Mouse (Mus musculus): ENCODE measurements at regions not wholly inside any gene's neighbourhood (a gene's known extent, or its start where the extent isn't known, plus 50 kb on each side); places are given as distances from the start of the nearest gene placed in this dataset.

DNA sequence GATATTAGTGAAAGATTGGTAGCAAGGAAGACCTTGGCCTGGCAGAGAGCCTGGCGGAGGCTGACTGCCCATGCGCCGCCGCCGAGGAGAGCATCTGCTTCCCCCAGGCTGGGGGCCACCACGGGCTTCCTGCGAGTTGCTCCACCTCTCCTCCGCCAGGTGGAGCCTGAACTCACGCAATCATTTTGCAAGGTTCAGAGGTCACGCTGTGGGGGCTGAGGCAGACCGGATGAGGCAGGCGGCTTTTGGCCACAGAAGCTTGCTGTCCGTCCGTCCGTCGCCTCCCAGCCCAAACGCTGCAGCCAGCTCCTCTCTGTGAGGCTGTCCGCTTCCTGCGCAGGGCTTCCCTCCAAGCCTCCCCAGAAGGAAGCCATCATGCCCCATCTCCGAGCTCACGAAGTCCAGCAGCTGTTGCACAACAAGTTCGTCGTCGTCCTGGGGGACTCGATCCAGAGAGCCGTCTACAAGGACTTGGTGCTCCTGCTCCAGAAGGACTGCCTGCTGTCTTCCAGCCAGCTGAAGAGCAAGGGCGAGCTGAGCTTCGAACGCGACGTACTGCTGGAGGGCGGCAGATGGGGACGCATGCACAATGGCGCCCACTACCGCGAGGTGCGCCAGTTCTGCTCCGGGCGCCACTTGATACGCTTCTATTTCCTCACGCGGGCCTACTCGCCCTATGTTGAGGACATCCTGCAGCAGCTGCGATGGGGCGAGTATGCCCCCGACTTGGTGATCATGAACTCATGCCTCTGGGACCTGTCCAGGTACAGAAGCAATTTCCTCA lies 269.3 kb upstream of the Erbb4 start:
- DNase-seq (ENCODE audit: low read depth): no peak

- no peak for DNase-seq (ENCODE audit: low read depth)
Observed at GRCm38 (mm10) chr1:69375246-69375645, 267.4 kb upstream of the Erbb4 start.

- DNase-seq (ENCODE audit: low read depth): no peak
Observed at GRCm38 (mm10) chr1:69370078-69370477, 262.2 kb upstream of the Erbb4 start.

- DNase-seq (ENCODE audit: low read depth): no peak
Observed at GRCm38 (mm10) chr1:69367531-69367930, 259.7 kb upstream of the Erbb4 start.

DNA sequence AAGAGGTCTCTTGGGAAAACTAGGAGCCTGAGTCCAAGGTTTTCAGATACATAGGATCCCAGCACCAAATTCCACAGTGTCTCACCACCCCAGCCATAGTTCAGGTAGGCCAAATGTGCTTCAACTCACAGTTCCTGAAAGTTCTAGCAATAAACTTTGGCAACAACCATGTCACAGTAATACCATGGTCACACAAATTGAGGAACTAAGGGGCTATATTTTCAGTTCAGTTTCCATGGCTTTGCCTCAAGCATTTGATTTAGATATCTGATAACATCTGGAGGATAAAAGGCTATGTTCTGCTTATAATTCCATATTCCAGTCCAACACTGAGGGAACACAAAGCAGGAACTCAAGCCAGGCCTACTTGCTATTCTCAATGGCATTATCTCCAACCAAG lies 256.2 kb upstream of the Erbb4 start:
- no peak for DNase-seq (ENCODE audit: low read depth)

GRCm38 (mm10) chr1:69357548-69357947 lies 249.7 kb upstream of the Erbb4 start:
- no peak for DNase-seq (ENCODE audit: low read depth)

GRCm38 (mm10) chr1:69350417-69350816 lies 242.6 kb upstream of the Erbb4 start:
- DNase-seq (ENCODE audit: low read depth): no peak

DNA sequence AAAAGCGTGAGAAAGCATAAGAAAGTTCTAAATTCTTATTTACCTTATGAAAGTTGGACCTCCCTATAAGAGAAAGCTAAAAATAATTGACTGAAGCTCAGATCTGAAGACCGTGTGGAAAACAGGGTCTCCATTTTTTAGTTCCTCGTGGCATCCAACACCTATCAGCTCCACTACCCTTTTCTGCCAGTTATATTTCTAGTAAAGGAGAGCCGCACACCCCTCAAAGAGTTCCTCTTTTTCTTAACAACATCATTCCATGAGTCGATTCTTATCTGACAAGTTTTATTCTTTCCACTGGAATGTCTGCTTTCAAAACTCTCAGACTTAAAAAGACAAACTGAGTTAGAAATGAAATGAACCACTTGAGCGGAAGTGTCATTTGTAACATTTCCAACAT lies 242.0 kb upstream of the Erbb4 start:
- no peak for DNase-seq (ENCODE audit: low read depth)

DNA sequence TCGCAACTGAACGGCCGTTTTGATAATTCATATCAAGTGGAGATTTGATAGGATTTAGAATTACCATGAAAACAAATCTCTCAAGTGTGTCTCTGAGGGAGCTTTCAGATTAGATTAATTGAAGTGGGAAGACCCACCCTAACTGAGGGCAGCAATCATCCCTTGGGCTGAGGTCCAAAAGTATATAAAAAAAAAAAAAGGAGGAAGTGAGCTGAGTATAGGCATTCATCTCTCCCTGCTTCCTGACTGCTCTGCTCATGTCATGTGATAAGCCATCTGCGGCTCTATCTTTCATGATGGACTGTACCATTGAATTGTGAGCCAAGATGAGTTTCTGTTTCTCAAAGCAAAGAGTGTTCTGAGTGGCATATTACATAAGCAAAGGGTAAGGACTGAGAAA lies 234.2 kb upstream of the Erbb4 start:
- no peak for DNase-seq (ENCODE audit: low read depth)

GRCm38 (mm10) chr1:69340481-69340880 lies 232.6 kb upstream of the Erbb4 start:
- DNase-seq (ENCODE audit: low read depth): no peak

GRCm38 (mm10) chr1:69331418-69332254 lies 223.8 kb upstream of the Erbb4 start:
- peak; percentile 41 for DNase-seq (ENCODE audit: low read depth)

GRCm38 (mm10) chr1:69329399-69329798 lies 221.5 kb upstream of the Erbb4 start:
- no peak for DNase-seq (ENCODE audit: low read depth)

DNA sequence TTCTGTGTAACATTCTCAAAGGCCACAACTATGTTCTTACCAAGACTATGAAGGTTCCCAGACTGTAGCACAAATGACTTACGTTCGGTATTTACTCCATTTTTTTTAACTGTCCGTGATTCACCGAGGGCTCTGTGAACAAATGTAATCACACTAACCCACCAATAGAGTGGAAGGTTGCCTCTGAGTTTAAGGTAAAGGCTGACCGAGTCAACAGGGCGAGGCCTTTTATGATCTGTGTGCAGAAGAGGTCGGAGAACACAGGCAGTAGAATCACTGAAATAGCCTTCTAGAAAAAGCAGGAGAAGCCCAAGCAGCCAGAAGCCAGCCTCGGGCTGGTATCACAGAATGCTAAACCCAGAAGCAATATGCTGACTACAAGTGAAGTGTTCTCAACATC lies 218.9 kb upstream of the Erbb4 start:
- no peak for DNase-seq (ENCODE audit: low read depth)

GRCm38 (mm10) chr1:69319526-69319925 lies 211.7 kb upstream of the Erbb4 start:
- DNase-seq (ENCODE audit: low read depth): no peak

DNA sequence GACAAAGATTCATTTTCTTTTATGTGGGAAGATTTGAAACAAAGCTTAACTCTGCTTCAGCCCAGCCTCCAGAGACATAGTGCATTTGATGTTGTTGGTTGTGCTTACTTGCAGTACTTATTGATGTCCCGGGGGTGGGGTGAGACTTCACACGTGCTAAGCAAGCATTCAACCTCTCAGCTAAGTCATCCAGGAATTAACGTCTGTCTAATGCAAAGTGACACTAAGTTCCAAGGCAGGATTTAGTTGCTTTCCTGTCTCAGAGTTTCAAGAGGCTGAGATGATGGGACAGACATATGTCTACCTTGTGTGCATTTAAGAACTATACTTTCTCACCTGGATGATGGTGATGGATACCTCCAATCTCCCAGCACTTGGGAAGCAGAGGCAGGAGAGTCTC lies 189.0 kb upstream of the Erbb4 start:
- DNase-seq (ENCODE audit: low read depth): no peak

DNA sequence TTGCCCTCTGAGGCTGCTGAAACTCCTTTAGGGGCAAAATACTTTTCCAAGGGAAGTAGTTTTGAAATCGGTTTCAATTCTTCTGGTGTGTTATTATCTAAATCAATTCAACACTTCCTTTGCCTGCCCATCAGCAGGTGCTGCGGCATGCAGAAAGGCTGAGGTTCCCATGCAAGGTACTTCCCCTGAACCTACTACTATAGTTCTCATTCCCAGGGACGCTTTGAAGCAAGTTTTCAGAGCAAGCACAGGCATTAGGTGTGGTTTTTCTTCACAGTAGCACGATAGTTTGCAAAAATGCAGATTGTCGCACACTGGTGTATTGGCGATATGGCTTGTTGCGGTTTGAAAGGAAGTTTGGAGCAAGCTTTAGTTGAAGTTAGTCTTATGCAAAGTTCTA lies 183.5 kb upstream of the Erbb4 start:
- peak; percentile 59 for DNase-seq (ENCODE audit: low read depth)

- no peak for DNase-seq (ENCODE audit: low read depth)
Observed at GRCm38 (mm10) chr1:69286374-69286773, 178.5 kb upstream of the Erbb4 start.

- DNase-seq (ENCODE audit: low read depth): no peak
Observed at GRCm38 (mm10) chr1:69277428-69277827, 169.6 kb upstream of the Erbb4 start.

DNA sequence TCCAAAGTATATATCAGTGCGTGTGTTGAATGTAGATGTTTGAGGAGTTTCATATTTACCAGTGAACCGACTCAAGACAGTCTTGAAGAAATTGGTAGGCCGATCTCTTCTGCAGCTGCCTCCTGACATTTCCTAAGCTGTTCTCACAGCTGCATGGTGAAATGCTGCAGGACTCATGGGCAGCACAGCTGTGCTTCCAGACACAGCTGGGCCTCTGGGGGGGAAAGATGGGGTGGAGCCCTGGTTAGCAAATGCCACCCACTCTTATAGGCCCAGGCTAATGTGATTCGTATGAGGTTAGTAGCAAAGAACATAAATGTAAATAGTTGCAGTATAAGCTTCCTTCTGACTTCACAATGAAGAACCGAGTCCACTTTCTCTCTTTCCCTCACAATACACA lies 139.8 kb upstream of the Erbb4 start:
- DNase-seq (ENCODE audit: low read depth): no peak

GRCm38 (mm10) chr1:69242289-69242909 lies 134.5 kb upstream of the Erbb4 start:
- peak; percentile 4 for DNase-seq (ENCODE audit: low read depth)

- DNase-seq (ENCODE audit: low read depth): peak; percentile 58
Observed at GRCm38 (mm10) chr1:69241502-69242214, 133.8 kb upstream of the Erbb4 start.

- no peak for DNase-seq (ENCODE audit: low read depth)
Observed at GRCm38 (mm10) chr1:69227864-69228263, 120.0 kb upstream of the Erbb4 start.

Measured in naive thymus-derived CD4-positive, alpha-beta T cell, adult 2 months (primary cell).